Mouse (Mus musculus): ENCODE data around the gene Rbm20.

GRCm38 (mm10) chr19:53813576-53813975 is 136.5 kb downstream of the Rbm20 start:
- no peak for TF ChIP-seq CTCF (IDR thresholded peaks at IDR 0.05; ENCODE audit: extremely low read depth, insufficient read depth, insufficient read length, insufficient replicate concordance)
- TF ChIP-seq POLR2A (IDR thresholded peaks at IDR 0.05; ENCODE audit: low read depth, low read length): no peak
